Mouse (Mus musculus) spleen, adult 2 months (tissue): ENCODE results near the gene Tcp11l1. TPM values are rescaled to one million over a fixed set of nuclear protein-coding genes. Genes with fewer than 3 reads are reported as not detected.

Source experiments
- DNase-seq, 2 experiments: peaks; one replicate each; pipeline versions ENCODE4 v3.0.0 to v3.0.0-alpha.2; 2012 to 2021; ENCODE audit warnings: low spot score in 2 of 2, low read depth in 1 of 2
- H3K27ac ChIP-seq: fragments of 200-500 bp; 2 replicates; pipeline ENCODE4 v1.5.1; 2012; ENCODE audit warnings: low read length, inconsistent platforms; ENCODE audit not compliant: insufficient read depth
- H3K27me3 ChIP-seq: fragments of 200-500 bp; 2 replicates; pipeline ENCODE4 v1.6.1; 2012; ENCODE audit warnings: mild to moderate bottlenecking, moderate library complexity, low read length, inconsistent platforms; ENCODE audit not compliant: control insufficient read depth, insufficient read depth
- H3K36me3 ChIP-seq: fragments of 200-500 bp; 2 replicates; pipeline ENCODE4 v1.6.1; 2012; ENCODE audit warnings: mild to moderate bottlenecking, low read length, inconsistent platforms; ENCODE audit not compliant: control insufficient read depth, insufficient read depth
- H3K4me1 ChIP-seq: fragments of 200-500 bp; 2 replicates; pipeline ENCODE4 v1.6.1; 2011; ENCODE audit warnings: inconsistent platforms; ENCODE audit not compliant: control insufficient read depth, insufficient read depth, insufficient read length
- H3K4me3 ChIP-seq: fragments of 200-500 bp; 2 replicates; pipeline ENCODE4 v1.5.1; 2011; ENCODE audit warnings: mild to moderate bottlenecking, inconsistent platforms; ENCODE audit not compliant: insufficient read depth, insufficient read length; ENCODE audit errors: extremely low read depth
- CTCF ChIP-seq: fragments of 200-500 bp; IDR thresholded peaks from 2 replicates; pipeline ENCODE4 v1.5.1; 2011; ENCODE audit warnings: mild to moderate bottlenecking, inconsistent platforms; ENCODE audit not compliant: insufficient read depth, insufficient read length, insufficient replicate concordance; ENCODE audit errors: extremely low read depth
- POLR2A ChIP-seq: fragments of 200-500 bp; IDR thresholded peaks from 2 replicates; pipeline ENCODE4 v1.6.1; 2011; ENCODE audit warnings: low read depth, low read length, inconsistent platforms
- WGBS: fragments of 180-500 bp; shearing (Covaris S2); methylation state at CpG from one replicate; pipeline ENCODE4 v1.1.7; 2018; 5-methylcytosine and 5-hydroxymethylcytosine counted together
- polyA plus RNA-seq: library from polyadenylated mRNA; depleted of rRNA; stranded (reverse); fragments of >200 nt; gene quantifications from 2 replicates; pipeline ENCODE4 v1.2.3, GENCODE M21; 2012; rRNA removed

The Tcp11l1 gene
- polyA plus RNA-seq: 2.1 and 3.3 TPM in 2 replicates

DNA sequence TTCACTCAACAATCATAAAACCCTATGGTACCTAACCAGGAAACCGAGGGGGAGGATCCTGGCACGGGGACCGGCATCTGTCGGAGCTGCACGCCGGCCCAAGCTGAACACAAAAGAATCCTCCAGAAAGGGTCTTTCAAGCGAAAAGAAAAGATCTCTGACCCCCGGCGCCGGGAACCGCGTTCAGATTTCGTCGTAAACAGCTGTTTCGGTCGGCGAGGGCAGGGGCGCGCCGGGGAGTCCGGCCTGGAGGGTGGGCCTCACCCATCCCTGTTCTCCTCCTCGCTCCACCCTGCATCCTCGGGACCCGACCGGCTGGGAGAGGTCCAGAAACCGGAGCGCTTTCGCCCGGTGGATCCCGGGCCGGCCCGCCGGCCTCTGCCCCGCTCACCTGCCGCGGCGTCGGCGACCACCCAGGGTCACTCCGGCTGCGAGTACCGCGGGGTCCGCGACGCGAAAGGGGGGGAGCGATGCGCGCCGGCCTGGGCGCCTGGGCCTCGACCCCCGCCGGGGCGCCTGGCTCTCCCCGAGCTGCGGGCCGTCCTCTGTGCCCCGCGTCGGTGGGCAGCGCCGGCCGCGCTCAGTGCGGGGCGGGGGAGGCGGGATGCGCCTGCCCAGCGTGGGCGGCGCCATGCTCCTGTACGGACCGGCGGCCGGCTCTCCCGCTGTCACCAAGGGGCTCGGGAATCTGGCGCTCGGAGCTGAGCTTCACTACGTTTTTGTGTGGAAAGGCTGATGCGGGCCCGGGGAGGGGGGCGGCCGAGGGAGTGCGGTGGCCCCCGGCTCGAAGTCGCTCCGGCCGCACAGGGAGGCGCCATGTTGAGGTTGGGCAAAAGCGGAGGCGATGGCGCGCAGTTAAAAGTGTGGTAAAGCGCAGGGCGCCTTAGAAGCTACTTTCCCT, at the start of gene Tcp11l1:
TSS of gene Tcp11l1 (minus strand) at position 585 of the 901 bp plus-strand sequence.
- WGBS: 2% methylated on average over 95 of the region's 99 CpGs

GRCm38 (mm10) chr2:104750611-104751010, 38.6 kb upstream of the Tcp11l1 start:
- no peak for DNase-seq
- WGBS: 58% methylated on average over 3 of the region's 3 CpGs
- no peaks in the 10 kb centered on the region for H3K36me3 ChIP-seq

More for the DNA sequence above, at the start of gene Tcp11l1:
- peak within 1 kb of the TSS; percentile 57; the same call in 1 of the 2 replicates for H3K27ac ChIP-seq
- H3K36me3 ChIP-seq: no peaks in the 10 kb centered on the region
- H3K27me3 ChIP-seq: peaks cover 8% of the 10 kb centered on the region
- H3K4me1 ChIP-seq: no peaks in the 10 kb centered on the region
- peak in 1 of 2 experiments; percentile 25 for DNase-seq
- H3K4me3 ChIP-seq: peak within 1 kb of the TSS; percentile 61
- TF ChIP-seq POLR2A (no peak), CTCF (no peak)

GRCm38 (mm10) chr2:104748652-104749183, 36.7 kb upstream of the Tcp11l1 start:
- no peak for DNase-seq
- 0 out of 2 replicates have a peak, but pooled peaks cover 1% of the 10 kb centered on the region for H3K27me3 ChIP-seq
- H3K27ac ChIP-seq: no peak overlapping the region
- 75% methylated on average over 5 of the region's 5 CpGs for WGBS
- H3K4me3 ChIP-seq: no peak overlapping the region
- TF ChIP-seq CTCF (no peak), POLR2A (no peak)
- no peaks in the 10 kb centered on the region for H3K4me1 ChIP-seq
- H3K36me3 ChIP-seq: no peaks in the 10 kb centered on the region

More at GRCm38 (mm10) chr2:104750611-104751010, 38.6 kb upstream of the Tcp11l1 start:
- H3K27me3 ChIP-seq: no peaks in the 10 kb centered on the region
- H3K27ac ChIP-seq: no peak overlapping the region
- no peak for TF ChIP-seq POLR2A
- TF ChIP-seq CTCF: no peak
- no peaks in the 10 kb centered on the region for H3K4me1 ChIP-seq
- H3K4me3 ChIP-seq: no peak overlapping the region

- DNase-seq: no peak
- H3K4me1 ChIP-seq: peaks cover 2% of the 10 kb centered on the region; the same call in 1 of the 2 replicates
- no peaks in the 10 kb centered on the region for H3K36me3 ChIP-seq
- no peak overlapping the region for H3K27ac ChIP-seq
- WGBS: 67% methylated on average over 8 of the region's 8 CpGs
- H3K27me3 ChIP-seq: peaks cover 8% of the 10 kb centered on the region
- H3K4me3 ChIP-seq: no peak overlapping the region
- TF ChIP-seq POLR2A: no peak
- TF ChIP-seq CTCF: no peak
Observed at GRCm38 (mm10) chr2:104746251-104746650, 34.3 kb upstream of the Tcp11l1 start.

- peaks cover 8% of the 10 kb centered on the region for H3K27me3 ChIP-seq
- H3K27ac ChIP-seq: no peak overlapping the region
- WGBS: 81% methylated on average over 5 of the region's 5 CpGs
- no peak overlapping the region for H3K4me3 ChIP-seq
- peaks cover 2% of the 10 kb centered on the region; the same call in 1 of the 2 replicates for H3K4me1 ChIP-seq
- TF ChIP-seq CTCF: no peak
- TF ChIP-seq POLR2A: no peak
- no peaks in the 10 kb centered on the region for H3K36me3 ChIP-seq
- DNase-seq: no peak
Observed at GRCm38 (mm10) chr2:104743971-104744370, 32.0 kb upstream of the Tcp11l1 start.

GRCm38 (mm10) chr2:104743160-104743559, 31.2 kb upstream of the Tcp11l1 start:
- peaks cover 8% of the 10 kb centered on the region for H3K27me3 ChIP-seq
- H3K27ac ChIP-seq: no peak overlapping the region
- no peak overlapping the region for H3K4me3 ChIP-seq
- H3K4me1 ChIP-seq: peaks cover 2% of the 10 kb centered on the region; the same call in 1 of the 2 replicates
- no peaks in the 10 kb centered on the region for H3K36me3 ChIP-seq
- DNase-seq: no peak
- TF ChIP-seq POLR2A (no peak), CTCF (no peak)
- 45% methylated on average over 7 of the region's 7 CpGs for WGBS
